Mouse (Mus musculus) stomach, embryonic 16.5 days (tissue): ENCODE results near the gene Usp15. TPM values are rescaled to one million over a fixed set of nuclear protein-coding genes. Genes with fewer than 3 reads are reported as not detected.

Source experiments
- ATAC-seq: fragments of 200-750 bp; cut with Nextera tagmentation; 2 replicates; pipeline ENCODE4 v1.8.0; 2017; ENCODE audit warnings: moderate number of reproducible peaks, moderate TSS enrichment; ENCODE audit not compliant: insufficient read depth, low FRiP score
- H3K27ac ChIP-seq: fragments of 300-500 bp; sonication (generic); 2 replicates; pipeline ENCODE4 v1.5.1; 2014; ENCODE audit warnings: low read length
- H3K27me3 ChIP-seq: fragments of 300-500 bp; sonication (generic); 2 replicates; pipeline ENCODE4 v1.6.1; 2014; ENCODE audit warnings: low read length, control low read depth, mixed read lengths; ENCODE audit not compliant: control insufficient read depth, insufficient read depth
- H3K36me3 ChIP-seq: fragments of 300-500 bp; sonication (generic); 2 replicates; pipeline ENCODE4 v1.6.1; 2014; ENCODE audit warnings: low read length; ENCODE audit not compliant: control insufficient read depth, insufficient read depth
- H3K4me1 ChIP-seq: fragments of 300-500 bp; sonication (generic); 2 replicates; pipeline ENCODE4 v1.6.1; 2014; ENCODE audit warnings: low read length, control low read depth, mixed read lengths; ENCODE audit not compliant: control insufficient read depth, insufficient read depth
- H3K4me2 ChIP-seq: fragments of 300-500 bp; sonication (generic); 2 replicates; pipeline ENCODE4 v1.6.1; 2014; ENCODE audit warnings: low read depth, low read length, mixed read lengths
- H3K4me3 ChIP-seq: fragments of 300-500 bp; sonication (generic); replicated peaks from 2 replicates; pipeline ENCODE4 v1.5.1; 2014; ENCODE audit warnings: mild to moderate bottlenecking, low read length
- H3K9ac ChIP-seq: fragments of 300-500 bp; sonication (generic); 2 replicates; pipeline ENCODE4 v1.6.1; 2014; ENCODE audit warnings: low read length
- H3K9me3 ChIP-seq: fragments of 300-500 bp; sonication (generic); replicated peaks from 2 replicates; pipeline ENCODE4 v1.6.1; 2016; ENCODE audit warnings: low read length, control low read depth; ENCODE audit not compliant: control insufficient read depth
- WGBS: fragments of 180-500 bp; shearing (Covaris S2); extraction: QIAGEN DNeasy Blood & Tissue Kit; methylation state at CpG from one replicate; pipeline ENCODE4 v1.1.7; 2014; 5-methylcytosine and 5-hydroxymethylcytosine counted together
- polyA plus RNA-seq: library from polyadenylated mRNA; unstranded; fragments of >200 nt; fragmentation: Nextera tagmentation; extraction: Ambion mirVana; gene quantifications from 2 replicates; pipeline ENCODE4 v1.2.1, GENCODE M21; 2015

The Usp15 gene
- polyA plus RNA-seq, 1 experiment from 2014 or later: 77.3 TPM

DNA sequence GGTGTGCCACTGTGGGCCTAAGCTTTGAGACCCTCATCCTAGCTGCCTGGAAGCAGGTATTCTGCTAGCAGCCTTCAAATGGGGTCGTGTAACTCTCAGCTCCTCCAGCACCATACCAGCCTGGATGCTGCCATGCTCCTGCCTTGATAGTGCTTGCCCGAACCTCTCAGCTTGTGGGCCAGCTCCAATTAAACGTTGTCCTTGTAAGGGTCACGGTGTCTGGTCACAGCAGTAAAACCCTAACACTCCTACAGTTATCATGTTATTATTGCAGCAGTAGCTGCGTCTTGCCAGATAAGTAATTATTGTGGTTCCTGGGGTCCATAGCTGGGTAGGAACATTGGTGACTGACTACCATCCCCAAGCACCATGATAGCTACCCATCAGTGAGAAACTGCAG, 4.2 kb upstream of the Usp15 start:
- Histone ChIP-seq H3K4me2 (no peak overlapping the region), H3K4me3 (no peak overlapping the region), H3K4me1 (peaks cover 4% of the 10 kb centered on the region; the same call in 1 of the 2 replicates), H3K36me3 (no peaks in the 10 kb centered on the region), H3K9me3 (no peaks in the 10 kb centered on the region), H3K27me3 (no peaks in the 10 kb centered on the region), H3K27ac (no peak overlapping the region), H3K9ac (no peak overlapping the region)
- ATAC-seq: no peak
- WGBS: 89% methylated on average over 5 of the region's 5 CpGs

DNA sequence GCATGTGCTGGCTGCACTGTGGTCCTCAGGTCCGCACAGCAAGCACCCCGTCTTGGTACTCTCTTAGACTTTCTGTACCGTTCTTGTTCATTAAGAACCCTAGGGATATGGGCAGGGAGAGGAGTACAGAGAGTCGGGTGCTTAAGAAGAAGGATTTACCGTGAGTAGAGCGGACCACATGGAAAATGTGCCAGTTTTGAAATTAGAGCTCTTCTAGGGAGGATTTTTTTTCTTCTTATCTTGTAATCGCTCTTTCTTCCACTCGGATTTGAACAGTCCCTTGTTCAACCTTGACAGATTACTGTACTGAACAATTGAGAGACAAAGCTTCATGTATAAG, 3.5 kb upstream of the Usp15 start:
- ATAC-seq: no peak
- no peaks in the 10 kb centered on the region for H3K9me3 ChIP-seq
- H3K27ac ChIP-seq: no peak overlapping the region
- no peaks in the 10 kb centered on the region for H3K27me3 ChIP-seq
- H3K4me1 ChIP-seq: peaks cover 8% of the 10 kb centered on the region
- no peak overlapping the region for H3K9ac ChIP-seq
- no peak overlapping the region for H3K4me2 ChIP-seq
- WGBS: 84% methylated on average over 8 of the region's 8 CpGs
- H3K4me3 ChIP-seq: no peak overlapping the region
- no peaks in the 10 kb centered on the region for H3K36me3 ChIP-seq

- 82% methylated on average over 19 of the region's 19 CpGs for WGBS
- Histone ChIP-seq H3K9ac (no peak overlapping the region), H3K27me3 (no peaks in the 10 kb centered on the region), H3K36me3 (no peaks in the 10 kb centered on the region), H3K4me3 (no peak overlapping the region), H3K9me3 (no peaks in the 10 kb centered on the region), H3K4me2 (no peak overlapping the region), H3K27ac (no peak overlapping the region), H3K4me1 (peaks cover 11% of the 10 kb centered on the region)
- ATAC-seq: no peak
Observed at GRCm38 (mm10) chr10:123199615-123200319, 3.0 kb upstream of the Usp15 start.

DNA sequence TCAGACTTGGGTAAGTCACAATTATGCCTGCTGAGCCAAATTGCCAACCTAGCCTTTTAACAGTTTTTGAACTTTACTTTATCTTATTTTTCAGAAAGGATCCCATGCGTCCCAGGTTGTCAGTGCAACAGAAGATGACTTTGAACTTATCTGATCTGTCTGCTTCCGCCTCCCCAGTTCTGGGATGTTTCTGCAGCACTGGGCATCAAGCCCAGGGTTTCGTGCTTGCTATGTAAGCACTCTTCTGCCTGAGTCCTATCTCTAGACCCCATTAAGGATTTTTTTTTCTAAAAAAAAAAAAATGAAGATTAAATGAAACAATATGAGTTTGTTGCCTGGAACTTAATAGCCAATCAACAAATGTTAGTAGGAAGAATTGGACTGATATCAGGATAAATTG, 2.3 kb upstream of the Usp15 start:
- ATAC-seq: no peak
- 53% methylated on average over 3 of the region's 3 CpGs for WGBS
- Histone ChIP-seq H3K4me3 (no peak overlapping the region), H3K27me3 (no peaks in the 10 kb centered on the region), H3K9me3 (no peaks in the 10 kb centered on the region), H3K27ac (no peak overlapping the region), H3K4me1 (peaks cover 12% of the 10 kb centered on the region), H3K36me3 (no peaks in the 10 kb centered on the region), H3K9ac (no peak overlapping the region), H3K4me2 (no peak overlapping the region)

GRCm38 (mm10) chr10:123198183-123198582, 1.4 kb upstream of the Usp15 start:
- no peak overlapping the region for H3K9ac ChIP-seq
- H3K4me3 ChIP-seq: no peak overlapping the region
- H3K27ac ChIP-seq: no peak overlapping the region
- no peaks in the 10 kb centered on the region for H3K36me3 ChIP-seq
- peaks cover 15% of the 10 kb centered on the region for H3K4me1 ChIP-seq
- no peaks in the 10 kb centered on the region for H3K27me3 ChIP-seq
- H3K9me3 ChIP-seq: no peaks in the 10 kb centered on the region
- H3K4me2 ChIP-seq: no peak overlapping the region
- ATAC-seq: no peak
- 86% methylated on average over 5 of the region's 5 CpGs for WGBS

DNA sequence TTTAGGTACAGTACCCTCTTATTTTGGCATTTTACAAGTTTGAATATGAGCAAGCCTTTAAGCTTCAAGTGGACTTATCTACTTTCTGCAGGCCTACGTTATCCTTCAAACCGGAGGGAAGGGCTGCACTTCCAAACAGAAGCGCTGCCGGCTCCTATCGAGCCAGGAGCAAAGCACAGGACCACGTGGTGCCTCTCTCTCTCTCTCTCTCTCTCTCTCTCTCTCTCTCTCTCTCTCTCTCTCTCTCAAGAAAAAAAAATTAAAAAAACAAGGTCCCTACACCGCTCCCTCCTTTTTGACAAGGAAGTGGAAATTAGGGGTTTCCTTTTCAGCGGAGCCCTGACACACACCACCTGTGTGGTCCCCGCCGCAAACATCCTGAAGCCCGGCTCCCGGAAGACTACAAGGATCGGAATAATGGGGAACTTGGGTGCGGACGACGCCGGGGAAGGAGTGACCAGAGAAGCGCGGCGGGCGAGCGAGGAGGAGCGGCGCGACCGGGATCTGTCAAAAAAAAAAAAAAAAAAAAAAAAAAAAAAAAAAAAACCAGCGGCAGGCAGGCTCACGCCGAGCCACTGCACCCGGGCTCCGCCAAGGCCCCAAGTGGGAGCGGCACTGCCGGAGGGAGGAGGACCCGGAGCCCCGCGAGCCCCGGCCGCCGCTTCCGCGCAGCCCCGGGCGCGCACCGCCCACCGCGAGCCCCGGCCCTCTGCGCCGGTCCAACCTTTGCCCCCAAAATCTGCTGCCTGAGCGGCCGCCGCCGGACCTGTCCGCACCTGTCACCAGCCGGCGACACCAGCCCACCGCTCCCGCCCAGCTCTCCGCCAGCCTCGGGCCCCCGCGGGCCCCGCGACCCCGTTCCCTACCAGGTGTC, 597 bp downstream of the Usp15 start:
- H3K4me2 ChIP-seq: peak overlapping the region; percentile 75
- no peaks in the 10 kb centered on the region for H3K36me3 ChIP-seq
- H3K9ac ChIP-seq: peak overlapping the region; percentile 90
- peak overlapping the region; percentile 93 for H3K4me3 ChIP-seq
- peaks cover 15% of the 10 kb centered on the region for H3K4me1 ChIP-seq
- peak; percentile 76 for ATAC-seq
- no peaks in the 10 kb centered on the region for H3K27me3 ChIP-seq
- WGBS: under 1% methylated on average over 55 of the region's 66 CpGs
- H3K9me3 ChIP-seq: no peaks in the 10 kb centered on the region
- H3K27ac ChIP-seq: peak overlapping the region; percentile 92

GRCm38 (mm10) chr10:123195501-123195900, 1.3 kb downstream of the Usp15 start:
- no peaks in the 10 kb centered on the region for H3K36me3 ChIP-seq
- 22% methylated on average over 7 of the region's 7 CpGs for WGBS
- H3K27ac ChIP-seq: no peak overlapping the region

DNA sequence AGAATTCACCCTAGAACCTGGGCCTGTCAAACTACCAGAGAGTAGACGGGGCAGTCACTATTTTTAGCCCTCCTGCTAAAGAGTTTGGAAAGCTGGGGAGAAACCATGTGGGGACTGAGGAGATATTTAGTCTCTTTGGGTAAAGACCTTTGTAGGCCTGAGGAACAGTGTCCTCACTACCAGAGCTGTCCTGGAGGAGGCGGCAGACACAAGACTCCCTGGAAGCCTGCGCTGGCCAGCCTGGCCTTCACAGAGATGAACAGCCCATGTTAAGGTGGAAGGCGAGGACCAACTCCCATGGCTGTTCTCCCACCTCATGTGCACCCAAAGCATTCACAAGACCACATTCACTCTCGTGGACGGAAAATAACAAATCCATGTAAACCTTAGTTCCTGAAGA, 5.8 kb downstream of the Usp15 start:
- 77% methylated on average over 6 of the region's 6 CpGs for WGBS
- Histone ChIP-seq H3K4me1 (peaks cover 17% of the 10 kb centered on the region), H3K9ac (no peak overlapping the region), H3K36me3 (no peaks in the 10 kb centered on the region), H3K9me3 (no peaks in the 10 kb centered on the region), H3K27ac (no peak overlapping the region), H3K27me3 (no peaks in the 10 kb centered on the region), H3K4me3 (no peak overlapping the region), H3K4me2 (no peak overlapping the region)
- ATAC-seq: no peak

More at GRCm38 (mm10) chr10:123195501-123195900, 1.3 kb downstream of the Usp15 start:
- Histone ChIP-seq H3K9me3 (no peaks in the 10 kb centered on the region), H3K4me2 (peak overlapping the region; percentile 75), H3K9ac (peak overlapping the region; percentile 56), H3K4me3 (peak overlapping the region; percentile 93), H3K27me3 (no peaks in the 10 kb centered on the region), H3K4me1 (peaks cover 19% of the 10 kb centered on the region)
- no peak for ATAC-seq

- H3K27me3 ChIP-seq: no peaks in the 10 kb centered on the region
- H3K4me2 ChIP-seq: no peak overlapping the region
- WGBS: 67% methylated on average over 6 of the region's 6 CpGs
- H3K9ac ChIP-seq: no peak overlapping the region
- H3K4me3 ChIP-seq: no peak overlapping the region
- no peak overlapping the region for H3K27ac ChIP-seq
- ATAC-seq: no peak
- H3K9me3 ChIP-seq: no peaks in the 10 kb centered on the region
- H3K4me1 ChIP-seq: peaks cover 16% of the 10 kb centered on the region; the same call in 1 of the 2 replicates
- no peaks in the 10 kb centered on the region for H3K36me3 ChIP-seq
Observed at GRCm38 (mm10) chr10:123187337-123187736, 9.5 kb downstream of the Usp15 start.
